Mouse (Mus musculus) stomach, embryonic 14.5 days (tissue): ENCODE measurements around the gene Sh2d7. TPM values are rescaled to one million over a fixed set of nuclear protein-coding genes. Genes with fewer than 3 reads are reported as not detected.
"Not testable (repeated sequence)": the region's sequence is repeated elsewhere in the genome, so short reads cannot be mapped to it uniquely, and the experiment has no call there.

Source experiments
- ATAC-seq: fragments of 200-750 bp; cut with Nextera tagmentation; 2 replicates; pipeline ENCODE4 v1.8.0; 2017; ENCODE audit warnings: low read depth, moderate TSS enrichment; ENCODE audit not compliant: insufficient number of reproducible peaks, insufficient read depth, low FRiP score
- H3K27ac ChIP-seq: fragments of 300-500 bp; sonication (generic); 2 replicates; pipeline ENCODE4 v1.5.1; 2014; ENCODE audit warnings: mild to moderate bottlenecking, low read length, moderate library complexity, mixed read lengths
- H3K27me3 ChIP-seq: fragments of 300-500 bp; sonication (generic); 2 replicates; pipeline ENCODE4 v1.6.1; 2014; ENCODE audit warnings: low read length, control low read depth, mixed read lengths; ENCODE audit not compliant: control insufficient read depth, insufficient read depth
- H3K36me3 ChIP-seq: fragments of 300-500 bp; sonication (generic); 2 replicates; pipeline ENCODE4 v1.6.1; 2014; ENCODE audit warnings: mild to moderate bottlenecking, control low read depth, low read length, moderate library complexity, mixed read lengths; ENCODE audit not compliant: control insufficient read depth, insufficient read depth
- H3K4me1 ChIP-seq: fragments of 300-500 bp; sonication (generic); 2 replicates; pipeline ENCODE4 v1.6.1; 2014; ENCODE audit warnings: low read length, control low read depth, mixed read lengths; ENCODE audit not compliant: control insufficient read depth, insufficient read depth
- H3K4me2 ChIP-seq: fragments of 300-500 bp; sonication (generic); replicated peaks from 2 replicates; pipeline ENCODE4 v1.6.1; 2014; ENCODE audit warnings: low read depth, low read length, control low read depth
- H3K4me3 ChIP-seq: fragments of 300-500 bp; sonication (generic); 2 replicates; pipeline ENCODE4 v1.5.1; 2014; ENCODE audit warnings: low read depth, low read length, control low read depth
- H3K9ac ChIP-seq: fragments of 300-500 bp; sonication (generic); replicated peaks from 2 replicates; pipeline ENCODE4 v1.6.1; 2014; ENCODE audit warnings: low read depth, mild to moderate bottlenecking, control low read depth, low read length, moderate library complexity, mixed read lengths
- H3K9me3 ChIP-seq: fragments of 300-500 bp; sonication (generic); 2 replicates; pipeline ENCODE4 v1.6.1; 2016; ENCODE audit warnings: low read depth, low read length, control low read depth; ENCODE audit not compliant: control insufficient read depth
- WGBS: fragments of 180-500 bp; shearing (Covaris S2); extraction: QIAGEN DNeasy Blood & Tissue Kit; methylation state at CpG from one replicate; pipeline ENCODE4 v1.1.7; 2014; 5-methylcytosine and 5-hydroxymethylcytosine counted together
- polyA plus RNA-seq: library from polyadenylated mRNA; unstranded; fragments of >200 nt; fragmentation: Nextera tagmentation; extraction: Ambion mirVana; gene quantifications from 2 replicates; pipeline ENCODE4 v1.2.1, GENCODE M21; 2014

Gene Sh2d7
- polyA plus RNA-seq, 1 experiment from 2014 or later: not detected

- Histone ChIP-seq H3K9ac (no peak overlapping the region), H3K4me3 (no peak overlapping the region), H3K4me2 (no peak overlapping the region), H3K36me3 (no peaks in the 10 kb centered on the region), H3K4me1 (no peaks in the 10 kb centered on the region), H3K9me3 (no peaks in the 10 kb centered on the region), H3K27ac (no peak overlapping the region), H3K27me3 (no peaks in the 10 kb centered on the region)
- no peak for ATAC-seq
- 52% methylated on average over 9 of the region's 9 CpGs for WGBS
Measured at GRCm38 (mm10) chr9:54571130-54571839, 32.5 kb downstream of the Sh2d7 start.

DNA sequence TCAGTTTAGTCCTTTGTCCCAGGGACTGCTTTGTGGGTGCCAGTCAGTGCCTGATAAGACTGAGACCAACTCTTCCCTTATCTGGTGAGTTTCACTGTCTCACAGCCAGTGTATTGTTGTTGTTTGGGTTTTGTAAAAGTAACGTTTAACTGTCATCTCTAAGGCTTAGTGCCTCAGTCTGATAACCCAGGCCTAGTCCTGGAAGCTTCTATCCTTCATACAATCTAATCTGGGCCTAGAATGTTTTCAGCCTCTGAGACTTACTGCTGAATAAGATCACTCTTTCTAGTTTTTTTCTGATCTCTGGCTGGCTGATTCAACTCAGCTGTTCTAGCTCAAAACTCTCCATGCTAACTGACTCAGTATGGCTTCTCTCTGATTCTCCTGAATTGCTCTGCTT is 44.9 kb downstream of the Sh2d7 start:
- Histone ChIP-seq H3K36me3 (no peaks in the 10 kb centered on the region), H3K4me1 (peaks cover 8% of the 10 kb centered on the region; the same call in 1 of the 2 replicates), H3K27ac (no peak overlapping the region), H3K4me3 (no peak overlapping the region), H3K27me3 (no peaks in the 10 kb centered on the region), H3K9ac (no peak overlapping the region), H3K9me3 (no peaks in the 10 kb centered on the region), H3K4me2 (no peak overlapping the region)
- no peak for ATAC-seq
- WGBS: 61% methylated on average over 1 of the region's 1 CpGs

GRCm38 (mm10) chr9:54584127-54584526 is 45.3 kb downstream of the Sh2d7 start:
- H3K4me2 ChIP-seq, H3K4me3 ChIP-seq, H3K36me3 ChIP-seq, H3K4me1 ChIP-seq, H3K9ac ChIP-seq, H3K27me3 ChIP-seq, ATAC-seq, H3K27ac ChIP-seq, H3K9me3 ChIP-seq: not testable (repeated sequence)
- WGBS: 75% methylated on average over 2 of the region's 2 CpGs

- Histone ChIP-seq H3K4me3 (peak overlapping the region; percentile 87), H3K27me3 (no peaks in the 10 kb centered on the region), H3K27ac (no peak overlapping the region), H3K4me1 (peaks cover 8% of the 10 kb centered on the region; the same call in 1 of the 2 replicates), H3K9me3 (no peaks in the 10 kb centered on the region), H3K36me3 (no peaks in the 10 kb centered on the region), H3K9ac (no peak overlapping the region), H3K4me2 (peak overlapping the region; percentile 48)
- no peak for ATAC-seq
- 31% methylated on average over 5 of the region's 5 CpGs for WGBS
Measured at GRCm38 (mm10) chr9:54585839-54586198, 47.0 kb downstream of the Sh2d7 start.

- under 1% methylated on average over 65 of the region's 73 CpGs for WGBS
Measured at GRCm38 (mm10) chr9:54586199-54587061, 47.6 kb downstream of the Sh2d7 start, which contains the start of gene Idh3a. TSS of gene Idh3a (plus strand) at chr9:54586334.

GRCm38 (mm10) chr9:54587863-54588262 is 49.1 kb downstream of the Sh2d7 start:
- Histone ChIP-seq H3K27me3 (no peaks in the 10 kb centered on the region), H3K9ac (no peak overlapping the region), H3K4me3 (no peak overlapping the region), H3K9me3 (no peaks in the 10 kb centered on the region), H3K27ac (no peak overlapping the region), H3K4me1 (peaks cover 8% of the 10 kb centered on the region; the same call in 1 of the 2 replicates), H3K4me2 (no peak overlapping the region; the same call in 1 of the 2 replicates), H3K36me3 (peaks cover 6% of the 10 kb centered on the region)
- WGBS: 65% methylated on average over 4 of the region's 4 CpGs
- ATAC-seq: no peak

More at GRCm38 (mm10) chr9:54586199-54587061, 47.6 kb downstream of the Sh2d7 start, which contains the start of gene Idh3a:
- peaks cover 8% of the 10 kb centered on the region; the same call in 1 of the 2 replicates for H3K4me1 ChIP-seq
- no peaks in the 10 kb centered on the region for H3K9me3 ChIP-seq
- ATAC-seq: peak; percentile 99
- H3K4me2 ChIP-seq: peak within 1 kb of the TSS; percentile 95
- no peak within 1 kb of the TSS for H3K27ac ChIP-seq
- no peaks in the 10 kb centered on the region; the same call in 1 of the 2 replicates for H3K36me3 ChIP-seq
- H3K27me3 ChIP-seq: no peaks in the 10 kb centered on the region
- H3K9ac ChIP-seq: peak within 1 kb of the TSS; percentile 79
- H3K4me3 ChIP-seq: peak within 1 kb of the TSS; percentile 87

- 82% methylated on average over 4 of the region's 4 CpGs for WGBS
- not testable (repeated sequence) for H3K27ac ChIP-seq, ATAC-seq, H3K27me3 ChIP-seq, H3K9ac ChIP-seq, H3K4me3 ChIP-seq, H3K4me1 ChIP-seq, H3K9me3 ChIP-seq, H3K4me2 ChIP-seq
- H3K36me3 ChIP-seq: peaks cover 25% of the 10 kb centered on the region
Measured at GRCm38 (mm10) chr9:54593652-54594051, 54.9 kb downstream of the Sh2d7 start.
